Mouse (Mus musculus) brain, embryonic 18.5 days (tissue): ENCODE measurements at regions not wholly inside any gene's neighbourhood (a gene's known extent, or its start where the extent isn't known, plus 50 kb on each side); places are given as distances from the start of the nearest gene placed in this dataset.

ENCODE experiments used
- DNase-seq: peaks from one replicate; pipeline ENCODE4 v3.0.0-alpha.2; 2012; ENCODE audit warnings: low read depth, low spot score

GRCm38 (mm10) chr3:49096118-49096517, 661.0 kb downstream of the Pcdh18 start:
- no peak for DNase-seq

GRCm38 (mm10) chr3:49093818-49094680, 663.1 kb downstream of the Pcdh18 start:
- DNase-seq = peak; percentile 64

GRCm38 (mm10) chr3:49068801-49069200, 688.3 kb downstream of the Pcdh18 start:
- DNase-seq = no peak

GRCm38 (mm10) chr3:49062081-49062480, 695.0 kb downstream of the Pcdh18 start:
- no peak for DNase-seq

GRCm38 (mm10) chr3:49032981-49033380, 724.1 kb downstream of the Pcdh18 start:
- peak; percentile 47 for DNase-seq

- DNase-seq = peak; percentile 81
Measured at GRCm38 (mm10) chr3:49009211-49009967, 747.7 kb downstream of the Pcdh18 start.
